Mouse (Mus musculus) megakaryocyte, adult 5-6 weeks (primary cell): Measurements from ENCODE around the gene Zbtb33. TPM values are rescaled to one million over a fixed set of nuclear protein-coding genes. Genes with fewer than 3 reads are reported as not detected.
"Not testable (repeated sequence)": the region's sequence is repeated elsewhere in the genome, so short reads cannot be mapped to it uniquely, and the experiment has no call there.

ENCODE experiments used
- ATAC-seq: 2 replicates; pipeline ENCODE4 v1.8.0; 2016; ENCODE audit warnings: mild to moderate bottlenecking, inconsistent platforms; ENCODE audit not compliant: poor library complexity, severe bottlenecking
- total RNA-seq, 2 experiments: library from RNA; stranded (forward) in 1 of 2; stranded (reverse) in 1 of 2; fragments of 153-499, 151-499 nt in 1 of 2; fragments of 221-1000, 200-1000 nt in 1 of 2; gene quantifications; 2 replicates each; pipeline versions ENCODE4 v1.2.3 to v1.2.4; 2015 to 2017

The Zbtb33 gene
- total RNA-seq (2015) (29.1 and 32.1 TPM in 2 replicates), total RNA-seq (2017) (20.7 and 24.2 TPM in 2 replicates)

- peak; percentile 100 for ATAC-seq
Measured at GRCm38 (mm10) chrX:38189552-38190457, at the start of gene Zbtb33. Gene Zbtb33, plus strand, starts transcription at chrX:38189793.

- ATAC-seq: no peak
Measured at GRCm38 (mm10) chrX:38159097-38159496, 30.5 kb upstream of the Zbtb33 start.

GRCm38 (mm10) chrX:38165315-38165714 is 24.3 kb upstream of the Zbtb33 start:
- no peak for ATAC-seq

- no peak for ATAC-seq
Measured at GRCm38 (mm10) chrX:38166064-38166463, 23.5 kb upstream of the Zbtb33 start.

GRCm38 (mm10) chrX:38166592-38166991 is 23.0 kb upstream of the Zbtb33 start:
- no peak for ATAC-seq

- not testable (repeated sequence) for ATAC-seq
Measured at GRCm38 (mm10) chrX:38179891-38180310, 9.7 kb upstream of the Zbtb33 start.

GRCm38 (mm10) chrX:38180656-38181607 is 8.7 kb upstream of the Zbtb33 start:
- peak; percentile 41 for ATAC-seq

- ATAC-seq: peak; percentile 97
Measured at GRCm38 (mm10) chrX:38181608-38182258, 7.9 kb upstream of the Zbtb33 start.

GRCm38 (mm10) chrX:38185520-38185919 is 4.1 kb upstream of the Zbtb33 start:
- no peak for ATAC-seq

GRCm38 (mm10) chrX:38190458-38190764 is 818 bp downstream of the Zbtb33 start:
- ATAC-seq: no peak

GRCm38 (mm10) chrX:38201816-38202215 is 12.2 kb downstream of the Zbtb33 start:
- no peak for ATAC-seq

GRCm38 (mm10) chrX:38207392-38207791 is 17.8 kb downstream of the Zbtb33 start:
- peak; percentile 54; the same call in 1 of the 2 replicates for ATAC-seq

GRCm38 (mm10) chrX:38216986-38217675 is 27.5 kb downstream of the Zbtb33 start:
- no peak for ATAC-seq

GRCm38 (mm10) chrX:38217676-38217991 is 28.0 kb downstream of the Zbtb33 start:
- ATAC-seq: no peak

- ATAC-seq: no peak
Measured at GRCm38 (mm10) chrX:38222757-38223156, 33.2 kb downstream of the Zbtb33 start.

GRCm38 (mm10) chrX:38229888-38230287 is 40.3 kb downstream of the Zbtb33 start:
- no peak for ATAC-seq

- no peak for ATAC-seq
Measured at GRCm38 (mm10) chrX:38237731-38238130, 48.1 kb downstream of the Zbtb33 start.
